Mouse (Mus musculus): ENCODE measurements around the gene Hoxa2. TPM values are rescaled to one million over a fixed set of nuclear protein-coding genes. Genes with fewer than 3 reads are reported as not detected.

Hoxa2 gene
- polyA plus RNA-seq, 1 experiment from 2014 or later, result not detected

GRCm38 (mm10) chr6:52155471-52155870, 9.2 kb downstream of the Hoxa2 start:
- H3K4me3 ChIP-seq (replicated peaks; ENCODE audit: low read length), result no peak overlapping the region
- H3K9me3 ChIP-seq (ENCODE audit: control insufficient read depth, low read length), result no peaks in the 10 kb centered on the region
- no peak overlapping the region for H3K4me2 ChIP-seq (ENCODE audit: low read length)
- no peaks in the 10 kb centered on the region for H3K36me3 ChIP-seq (ENCODE audit: control insufficient read depth, insufficient read depth)
- no peak overlapping the region for H3K27ac ChIP-seq (ENCODE audit: low read length)
- 30% methylated on average over 3 of the region's 3 CpGs for WGBS
- no peak for ATAC-seq
- H3K9ac ChIP-seq (replicated peaks; ENCODE audit: low read depth, low read length), result no peak overlapping the region
- H3K4me1 ChIP-seq (replicated peaks; ENCODE audit: control insufficient read depth, insufficient read depth, low read length), result peaks cover 12% of the 10 kb centered on the region
- peaks cover 91% of the 10 kb centered on the region for H3K27me3 ChIP-seq (replicated peaks; ENCODE audit: control insufficient read depth, insufficient read depth, low read length)

DNA sequence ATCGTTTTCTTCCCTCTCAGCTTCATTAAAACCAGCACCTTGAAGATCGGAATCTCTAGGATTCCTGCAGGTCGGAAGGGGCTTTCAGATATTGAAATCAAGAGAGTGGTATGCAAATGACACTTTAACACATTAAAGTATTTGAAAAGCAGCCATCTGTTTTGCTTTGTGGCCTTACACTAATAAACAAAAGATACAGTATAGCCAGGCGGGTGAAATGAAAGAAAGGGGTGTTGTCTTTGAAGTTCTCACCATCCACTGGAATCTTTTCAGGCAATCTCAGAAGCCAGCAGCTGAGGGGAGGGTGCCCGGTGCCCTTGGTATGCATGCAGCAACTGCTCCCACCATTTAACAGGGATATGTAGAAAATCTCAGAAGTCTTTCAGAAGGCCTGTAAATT, 10.6 kb downstream of the Hoxa2 start:
- peaks cover 4% of the 10 kb centered on the region; the same call in 1 of the 2 replicates for H3K9me3 ChIP-seq (ENCODE audit: control insufficient read depth, low read length)
- no peak overlapping the region for H3K27ac ChIP-seq (ENCODE audit: low read length)
- H3K4me3 ChIP-seq (replicated peaks; ENCODE audit: low read length), result no peak overlapping the region
- peaks cover 90% of the 10 kb centered on the region for H3K27me3 ChIP-seq (replicated peaks; ENCODE audit: control insufficient read depth, insufficient read depth, low read length)
- 2% methylated on average over 5 of the region's 5 CpGs for WGBS
- no peaks in the 10 kb centered on the region for H3K36me3 ChIP-seq (ENCODE audit: control insufficient read depth, insufficient read depth)
- ATAC-seq, result no peak
- peaks cover 12% of the 10 kb centered on the region for H3K4me1 ChIP-seq (replicated peaks; ENCODE audit: control insufficient read depth, insufficient read depth, low read length)
- H3K4me2 ChIP-seq (ENCODE audit: low read length), result no peak overlapping the region
- no peak overlapping the region for H3K9ac ChIP-seq (replicated peaks; ENCODE audit: low read depth, low read length)

DNA sequence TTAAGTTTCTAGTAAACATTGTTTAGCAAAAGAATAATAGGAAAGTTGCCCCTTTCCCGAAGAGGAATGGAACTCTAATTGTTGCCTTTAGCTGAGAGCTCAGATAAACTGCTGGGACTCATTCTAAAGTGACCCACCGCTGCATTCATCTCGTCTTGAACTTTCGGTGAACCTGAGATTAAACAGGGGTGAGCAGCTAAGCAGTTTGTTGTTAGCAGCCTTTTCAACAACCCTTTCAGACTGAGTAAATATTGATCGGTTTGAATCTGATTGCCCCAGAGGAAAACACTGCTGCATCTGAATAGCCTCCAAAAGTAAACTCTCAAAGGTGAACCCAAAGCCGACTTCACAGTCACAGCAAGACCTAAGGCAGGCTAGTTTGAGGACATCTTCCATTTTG, 11.4 kb downstream of the Hoxa2 start:
- no peak overlapping the region for H3K4me3 ChIP-seq (replicated peaks; ENCODE audit: low read length)
- H3K9me3 ChIP-seq (ENCODE audit: control insufficient read depth, low read length), result peaks cover 4% of the 10 kb centered on the region; the same call in 1 of the 2 replicates
- H3K27me3 ChIP-seq (replicated peaks; ENCODE audit: control insufficient read depth, insufficient read depth, low read length), result peaks cover 89% of the 10 kb centered on the region
- no peak overlapping the region for H3K9ac ChIP-seq (replicated peaks; ENCODE audit: low read depth, low read length)
- WGBS, result 2% methylated on average over 6 of the region's 6 CpGs
- H3K27ac ChIP-seq (ENCODE audit: low read length), result no peak overlapping the region
- no peak overlapping the region for H3K4me2 ChIP-seq (ENCODE audit: low read length)
- no peaks in the 10 kb centered on the region for H3K36me3 ChIP-seq (ENCODE audit: control insufficient read depth, insufficient read depth)
- H3K4me1 ChIP-seq (replicated peaks; ENCODE audit: control insufficient read depth, insufficient read depth, low read length), result peaks cover 5% of the 10 kb centered on the region
- ATAC-seq, result no peak

- H3K27ac ChIP-seq (ENCODE audit: low read length), result no peak overlapping the region
- H3K4me2 ChIP-seq (ENCODE audit: low read length), result no peak overlapping the region
- peaks cover 4% of the 10 kb centered on the region; the same call in 1 of the 2 replicates for H3K9me3 ChIP-seq (ENCODE audit: control insufficient read depth, low read length)
- H3K4me3 ChIP-seq (replicated peaks; ENCODE audit: low read length), result no peak overlapping the region
- peaks cover 89% of the 10 kb centered on the region for H3K27me3 ChIP-seq (replicated peaks; ENCODE audit: control insufficient read depth, insufficient read depth, low read length)
- H3K4me1 ChIP-seq (replicated peaks; ENCODE audit: control insufficient read depth, insufficient read depth, low read length), result no peaks in the 10 kb centered on the region
- ATAC-seq, result no peak
- H3K9ac ChIP-seq (replicated peaks; ENCODE audit: low read depth, low read length), result no peak overlapping the region
- WGBS, result 2% methylated on average over 16 of the region's 16 CpGs
- H3K36me3 ChIP-seq (ENCODE audit: control insufficient read depth, insufficient read depth), result no peaks in the 10 kb centered on the region
Observed at GRCm38 (mm10) chr6:52152226-52153193, 12.1 kb downstream of the Hoxa2 start.

DNA sequence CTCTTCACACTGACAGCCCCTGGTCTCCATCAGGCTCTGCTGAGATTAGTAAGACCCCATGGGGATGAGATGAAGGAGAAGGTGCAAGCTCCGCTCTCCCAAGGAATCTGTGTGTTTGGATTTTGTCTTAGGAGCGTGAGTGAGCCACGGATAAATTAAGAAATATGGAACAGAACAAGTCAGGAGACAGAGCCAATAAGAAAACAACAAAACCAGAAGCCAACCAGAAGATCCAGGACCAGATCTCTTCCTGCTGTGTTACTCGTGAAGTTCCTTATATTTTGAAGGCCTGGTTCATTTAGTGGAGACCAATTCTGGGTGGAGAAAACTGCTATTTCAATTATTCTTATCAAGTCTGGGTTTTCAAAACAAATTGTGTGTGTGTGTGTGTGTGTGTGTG, 13.1 kb downstream of the Hoxa2 start:
- Histone ChIP-seq H3K27ac (ENCODE audit: low read length) (no peak overlapping the region), H3K4me3 (replicated peaks; ENCODE audit: low read length) (no peak overlapping the region), H3K9me3 (ENCODE audit: control insufficient read depth, low read length) (peaks cover 4% of the 10 kb centered on the region; the same call in 1 of the 2 replicates), H3K36me3 (ENCODE audit: control insufficient read depth, insufficient read depth) (no peaks in the 10 kb centered on the region), H3K9ac (replicated peaks; ENCODE audit: low read depth, low read length) (no peak overlapping the region), H3K4me2 (ENCODE audit: low read length) (no peak overlapping the region), H3K4me1 (replicated peaks; ENCODE audit: control insufficient read depth, insufficient read depth, low read length) (no peaks in the 10 kb centered on the region), H3K27me3 (replicated peaks; ENCODE audit: control insufficient read depth, insufficient read depth, low read length) (peaks cover 88% of the 10 kb centered on the region)
- WGBS, result 1% methylated on average over 4 of the region's 4 CpGs
- ATAC-seq, result no peak

GRCm38 (mm10) chr6:52150401-52150966, 14.1 kb downstream of the Hoxa2 start:
- no peaks in the 10 kb centered on the region for H3K4me1 ChIP-seq (replicated peaks; ENCODE audit: control insufficient read depth, insufficient read depth, low read length)
- no peak for ATAC-seq
- peaks cover 4% of the 10 kb centered on the region; the same call in 1 of the 2 replicates for H3K9me3 ChIP-seq (ENCODE audit: control insufficient read depth, low read length)
- H3K4me3 ChIP-seq (replicated peaks; ENCODE audit: low read length), result no peak overlapping the region
- no peak overlapping the region for H3K9ac ChIP-seq (replicated peaks; ENCODE audit: low read depth, low read length)
- H3K27ac ChIP-seq (ENCODE audit: low read length), result no peak overlapping the region
- H3K27me3 ChIP-seq (replicated peaks; ENCODE audit: control insufficient read depth, insufficient read depth, low read length), result peaks cover 81% of the 10 kb centered on the region
- no peak overlapping the region for H3K4me2 ChIP-seq (ENCODE audit: low read length)
- WGBS, result 3% methylated on average over 16 of the region's 16 CpGs
- no peaks in the 10 kb centered on the region for H3K36me3 ChIP-seq (ENCODE audit: control insufficient read depth, insufficient read depth)

DNA sequence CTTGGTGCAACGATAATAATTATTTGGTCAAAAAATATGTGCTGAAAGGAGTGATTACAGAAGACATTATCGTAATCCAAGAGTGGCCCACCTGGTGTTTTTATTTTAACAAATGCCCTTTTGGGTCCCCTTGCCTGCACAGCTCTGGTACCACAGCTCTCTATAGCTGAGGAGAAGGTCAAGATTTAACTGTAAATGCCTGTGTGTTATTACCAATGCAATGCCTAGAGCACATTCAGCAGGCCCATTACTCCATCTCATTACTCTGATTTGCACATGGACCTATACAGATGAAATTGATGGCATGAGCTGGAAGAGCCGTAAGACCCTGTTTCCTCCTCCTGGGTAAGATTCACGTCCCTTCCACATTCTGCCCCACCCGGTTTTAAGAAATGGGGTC, 25.5 kb downstream of the Hoxa2 start:
- H3K36me3 ChIP-seq (ENCODE audit: control insufficient read depth, insufficient read depth), result no peaks in the 10 kb centered on the region
- H3K4me3 ChIP-seq (replicated peaks; ENCODE audit: low read length), result no peak overlapping the region
- no peaks in the 10 kb centered on the region for H3K27me3 ChIP-seq (replicated peaks; ENCODE audit: control insufficient read depth, insufficient read depth, low read length)
- H3K4me1 ChIP-seq (replicated peaks; ENCODE audit: control insufficient read depth, insufficient read depth, low read length), result no peaks in the 10 kb centered on the region
- H3K4me2 ChIP-seq (ENCODE audit: low read length), result no peak overlapping the region
- H3K9me3 ChIP-seq (ENCODE audit: control insufficient read depth, low read length), result no peaks in the 10 kb centered on the region
- no peak for ATAC-seq
- H3K27ac ChIP-seq (ENCODE audit: low read length), result no peak overlapping the region
- WGBS, result 89% methylated on average over 5 of the region's 5 CpGs
- no peak overlapping the region for H3K9ac ChIP-seq (replicated peaks; ENCODE audit: low read depth, low read length)

GRCm38 (mm10) chr6:52138576-52138975, 26.1 kb downstream of the Hoxa2 start:
- WGBS, result 82% methylated on average over 10 of the region's 10 CpGs

DNA sequence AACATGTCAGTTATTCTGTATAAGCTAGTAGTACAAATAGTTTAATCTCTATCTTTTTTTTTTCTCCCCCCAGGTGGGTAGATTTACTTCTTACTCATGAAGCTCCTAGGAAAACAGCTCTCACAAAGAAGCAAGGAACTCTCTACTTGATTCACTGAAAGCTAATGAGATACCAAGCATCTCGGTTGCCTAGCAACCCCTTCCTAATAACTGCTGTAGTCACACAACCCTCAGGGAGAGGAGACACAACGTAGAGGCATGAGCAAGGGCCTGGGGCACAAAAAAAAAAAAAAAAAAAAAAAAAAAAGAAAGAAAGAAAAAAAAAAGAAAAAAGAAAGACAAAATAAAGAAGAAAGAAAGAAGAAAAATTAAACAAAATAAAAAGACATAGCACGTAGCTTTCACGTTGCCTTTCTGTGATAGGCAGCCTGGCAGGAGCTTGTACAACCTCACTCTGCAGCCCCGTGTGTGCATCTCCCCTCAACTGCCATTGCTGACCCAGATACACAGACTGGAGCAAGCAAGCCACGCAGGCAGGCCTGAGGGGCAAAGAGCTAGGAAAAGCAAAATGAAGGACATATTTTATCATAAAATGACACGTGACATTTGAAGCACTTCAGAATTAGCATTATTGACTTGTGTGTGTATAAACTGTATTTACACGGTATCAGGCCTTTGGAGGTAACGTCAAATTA, 26.6 kb downstream of the Hoxa2 start:
- WGBS, result 41% methylated on average over 9 of the region's 9 CpGs
- Histone ChIP-seq H3K4me1 (replicated peaks; ENCODE audit: control insufficient read depth, insufficient read depth, low read length) (no peaks in the 10 kb centered on the region), H3K9me3 (ENCODE audit: control insufficient read depth, low read length) (no peaks in the 10 kb centered on the region), H3K9ac (replicated peaks; ENCODE audit: low read depth, low read length) (no peak overlapping the region), H3K27ac (ENCODE audit: low read length) (no peak overlapping the region), H3K36me3 (ENCODE audit: control insufficient read depth, insufficient read depth) (no peaks in the 10 kb centered on the region), H3K4me3 (replicated peaks; ENCODE audit: low read length) (no peak overlapping the region), H3K4me2 (ENCODE audit: low read length) (no peak overlapping the region), H3K27me3 (replicated peaks; ENCODE audit: control insufficient read depth, insufficient read depth, low read length) (no peaks in the 10 kb centered on the region)
- ATAC-seq, result peak; percentile 73; the same call in 1 of the 2 replicates

More at GRCm38 (mm10) chr6:52138576-52138975, 26.1 kb downstream of the Hoxa2 start:
- H3K4me3 ChIP-seq (replicated peaks; ENCODE audit: low read length), result no peak overlapping the region
- H3K27ac ChIP-seq (ENCODE audit: low read length), result no peak overlapping the region
- no peaks in the 10 kb centered on the region for H3K36me3 ChIP-seq (ENCODE audit: control insufficient read depth, insufficient read depth)
- H3K9me3 ChIP-seq (ENCODE audit: control insufficient read depth, low read length), result no peaks in the 10 kb centered on the region
- H3K4me1 ChIP-seq (replicated peaks; ENCODE audit: control insufficient read depth, insufficient read depth, low read length), result no peaks in the 10 kb centered on the region
- no peak for ATAC-seq
- H3K9ac ChIP-seq (replicated peaks; ENCODE audit: low read depth, low read length), result no peak overlapping the region
- no peaks in the 10 kb centered on the region for H3K27me3 ChIP-seq (replicated peaks; ENCODE audit: control insufficient read depth, insufficient read depth, low read length)
- H3K4me2 ChIP-seq (ENCODE audit: low read length), result no peak overlapping the region
